Mouse (Mus musculus): Measurements from ENCODE around the gene Tstd2. TPM values are rescaled to one million over a fixed set of nuclear protein-coding genes. Genes with fewer than 3 reads are reported as not detected.
A peak's percentile ranks its signal among the peaks of the same experiment; 100 is the strongest.

Gene Tstd2
- total and polyA plus RNA-seq, 2 experiments from 2014 or later = 18.5 to 20.2 TPM

DNA sequence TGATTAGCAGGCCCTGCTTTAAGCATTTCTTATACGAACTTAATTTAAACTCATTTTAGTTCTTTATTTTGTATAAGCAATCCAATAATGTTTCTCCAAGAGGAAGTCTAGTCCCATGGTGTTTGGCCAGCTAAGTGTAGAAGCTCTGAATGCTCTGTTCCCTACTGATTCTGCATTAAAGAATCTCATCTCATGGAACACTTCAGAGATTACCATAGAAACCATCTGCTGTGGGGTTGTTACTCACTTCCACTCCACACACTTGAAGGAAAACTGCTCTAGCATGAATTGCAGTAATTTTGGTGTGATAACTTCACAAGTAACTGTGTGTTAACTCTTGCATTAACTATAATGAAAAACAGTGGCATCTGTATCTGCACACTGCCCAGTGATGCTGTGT, 8.4 kb upstream of the Tstd2 start:
- WGBS = 97% methylated on average over 1 of the region's 1 CpGs
- H3K9ac ChIP-seq (replicated peaks; ENCODE audit: low read length) = no peak overlapping the region
- no peak for TF ChIP-seq CTCF (IDR thresholded peaks at IDR 0.05; ENCODE audit: low read depth)
- no peaks in the 10 kb centered on the region for H3K9me3 ChIP-seq (ENCODE audit: low read length)
- no peak overlapping the region for H3K4me3 ChIP-seq (ENCODE audit: low read length)
- H3K27me3 ChIP-seq (ENCODE audit: insufficient read depth, low read length) = no peaks in the 10 kb centered on the region
- ATAC-seq (no peak), DNase-seq (ENCODE audit: low spot score) (no peak)
- H3K4me1 ChIP-seq (ENCODE audit: insufficient read depth, low read length) = no peaks in the 10 kb centered on the region
- H3K27ac ChIP-seq = no peak overlapping the region
- H3K4me2 ChIP-seq (ENCODE audit: low read depth, low read length) = no peak overlapping the region
- peaks cover 29% of the 10 kb centered on the region for H3K36me3 ChIP-seq (ENCODE audit: insufficient read depth, low read length)

DNA sequence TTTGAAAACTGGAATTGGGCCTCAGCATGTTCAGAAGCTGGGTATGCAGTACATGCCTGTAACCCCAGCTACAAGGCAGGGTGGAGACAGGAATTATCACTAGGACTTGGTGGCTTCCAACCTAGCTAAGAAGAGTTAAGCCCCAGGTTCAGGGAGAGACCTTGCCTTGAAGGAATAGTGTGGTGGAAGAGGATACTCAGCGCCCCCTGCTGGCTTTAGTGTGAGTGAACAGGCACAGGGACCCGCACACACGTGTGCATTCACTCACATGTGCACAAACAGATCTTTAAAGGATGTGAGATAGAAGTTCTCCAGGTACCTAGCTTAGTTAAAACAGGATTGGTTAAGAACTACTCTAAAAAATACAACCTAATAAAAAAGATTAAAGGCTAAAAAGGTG, 5.8 kb upstream of the Tstd2 start:
- DNase-seq (ENCODE audit: low spot score) (no peak), ATAC-seq (no peak)
- no peak overlapping the region for H3K27ac ChIP-seq
- no peak overlapping the region for H3K9ac ChIP-seq (replicated peaks; ENCODE audit: low read length)
- WGBS = 73% methylated on average over 3 of the region's 3 CpGs
- no peaks in the 10 kb centered on the region for H3K9me3 ChIP-seq (ENCODE audit: low read length)
- TF ChIP-seq CTCF (IDR thresholded peaks at IDR 0.05; ENCODE audit: low read depth) = peak; percentile 45
- H3K4me1 ChIP-seq (ENCODE audit: insufficient read depth, low read length) = peaks cover 9% of the 10 kb centered on the region; the same call in 1 of the 2 replicates
- H3K36me3 ChIP-seq (ENCODE audit: insufficient read depth, low read length) = peaks cover 20% of the 10 kb centered on the region
- no peaks in the 10 kb centered on the region for H3K27me3 ChIP-seq (ENCODE audit: insufficient read depth, low read length)
- no peak overlapping the region for H3K4me3 ChIP-seq (ENCODE audit: low read length)
- H3K4me2 ChIP-seq (ENCODE audit: low read depth, low read length) = no peak overlapping the region

DNA sequence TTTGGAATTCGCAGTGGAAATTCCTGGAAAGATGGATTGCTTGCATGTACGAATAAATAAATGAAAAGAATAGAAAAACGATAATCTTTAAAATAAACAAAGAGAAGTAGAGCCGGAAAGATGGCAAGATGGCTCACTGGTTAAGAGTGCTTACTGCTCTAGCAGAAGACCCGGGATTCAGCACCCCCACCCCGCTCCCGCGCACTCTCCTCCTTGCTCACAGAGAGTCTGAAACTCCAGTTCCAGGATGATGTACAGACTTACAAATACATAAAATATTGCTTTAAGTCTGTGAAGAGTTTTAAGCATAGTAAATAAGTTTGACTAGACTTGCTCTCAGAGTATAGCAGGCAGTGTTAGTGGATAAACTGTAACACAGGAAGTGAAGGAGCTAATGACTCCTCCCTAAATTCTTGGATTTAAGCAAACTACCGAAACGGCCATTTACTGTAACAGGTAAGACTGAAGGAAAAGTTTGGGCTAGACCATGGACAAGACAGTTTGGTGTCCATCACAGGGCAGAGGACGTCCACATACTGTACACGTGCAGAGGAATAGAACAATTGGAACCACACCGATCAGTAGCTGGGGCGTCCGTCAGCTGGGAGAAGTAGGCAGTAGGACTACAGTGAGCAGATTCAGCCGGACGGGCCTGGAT, 736 bp downstream of the Tstd2 start:
- no peak for TF ChIP-seq CTCF (IDR thresholded peaks at IDR 0.05; ENCODE audit: low read depth)
- peak overlapping the region; percentile 92 for H3K4me3 ChIP-seq (ENCODE audit: low read length)
- 7% methylated on average over 17 of the region's 17 CpGs for WGBS
- DNase-seq (ENCODE audit: low spot score) = peak; percentile 13
- peak overlapping the region; percentile 96 for H3K27ac ChIP-seq
- H3K9me3 ChIP-seq (ENCODE audit: low read length) = no peaks in the 10 kb centered on the region
- no peaks in the 10 kb centered on the region for H3K27me3 ChIP-seq (ENCODE audit: insufficient read depth, low read length)
- peaks cover 19% of the 10 kb centered on the region for H3K4me1 ChIP-seq (ENCODE audit: insufficient read depth, low read length)
- peak overlapping the region; percentile 90 for H3K4me2 ChIP-seq (ENCODE audit: low read depth, low read length)
- H3K9ac ChIP-seq (replicated peaks; ENCODE audit: low read length) = peak overlapping the region; percentile 87
- peaks cover 11% of the 10 kb centered on the region; the same call in 1 of the 2 replicates for H3K36me3 ChIP-seq (ENCODE audit: insufficient read depth, low read length)
- ATAC-seq = peak; percentile 71

DNA sequence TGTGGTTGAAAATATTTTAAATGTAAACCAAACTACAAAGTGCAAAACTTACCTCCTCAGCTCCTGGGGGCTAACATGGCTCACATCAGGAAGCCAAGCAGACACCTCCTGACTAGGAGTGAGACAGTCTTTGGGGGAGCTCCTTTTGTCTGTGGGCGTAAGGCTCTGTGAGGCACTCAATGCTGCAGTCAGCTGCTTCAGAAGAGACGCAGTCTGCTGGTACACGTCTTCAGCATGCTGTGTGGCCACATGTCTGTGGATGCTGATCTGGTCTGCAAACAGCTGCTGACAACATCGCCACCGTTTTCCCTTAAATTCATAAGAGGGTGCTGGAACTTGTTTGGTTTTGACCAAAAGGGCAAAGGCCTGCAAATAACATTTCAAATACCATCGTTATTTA, 6.7 kb downstream of the Tstd2 start:
- Histone ChIP-seq H3K4me3 (ENCODE audit: low read length) (no peak overlapping the region), H3K4me1 (ENCODE audit: insufficient read depth, low read length) (no peaks in the 10 kb centered on the region), H3K36me3 (ENCODE audit: insufficient read depth, low read length) (peaks cover 29% of the 10 kb centered on the region), H3K4me2 (ENCODE audit: low read depth, low read length) (no peak overlapping the region), H3K27me3 (ENCODE audit: insufficient read depth, low read length) (no peaks in the 10 kb centered on the region), H3K9ac (replicated peaks; ENCODE audit: low read length) (no peak overlapping the region), H3K9me3 (ENCODE audit: low read length) (no peaks in the 10 kb centered on the region), H3K27ac (no peak overlapping the region)
- DNase-seq (ENCODE audit: low spot score) (no peak), ATAC-seq (no peak)
- 85% methylated on average over 6 of the region's 6 CpGs for WGBS
- no peak for TF ChIP-seq CTCF (IDR thresholded peaks at IDR 0.05; ENCODE audit: low read depth)

DNA sequence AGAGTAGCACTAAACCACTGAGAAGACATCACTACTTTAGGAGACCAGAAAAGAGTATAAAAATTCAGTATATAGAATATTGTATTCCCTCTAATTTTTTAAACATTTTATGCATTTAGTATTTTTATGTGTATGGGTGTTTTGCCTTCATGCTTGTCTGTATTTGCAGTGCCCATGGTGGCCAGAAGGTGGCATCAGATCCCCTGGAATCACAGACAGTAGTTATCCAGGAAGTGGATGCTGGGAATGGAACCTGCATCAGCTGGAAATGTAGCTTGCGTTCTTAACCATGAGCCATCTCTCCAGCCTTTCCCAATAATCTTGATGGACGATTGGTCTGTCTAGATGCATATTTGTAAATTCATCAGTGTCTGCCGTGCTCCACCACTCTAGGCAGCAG, 8.3 kb downstream of the Tstd2 start:
- Histone ChIP-seq H3K4me2 (ENCODE audit: low read depth, low read length) (no peak overlapping the region), H3K9me3 (ENCODE audit: low read length) (no peaks in the 10 kb centered on the region), H3K27me3 (ENCODE audit: insufficient read depth, low read length) (no peaks in the 10 kb centered on the region), H3K36me3 (ENCODE audit: insufficient read depth, low read length) (peaks cover 38% of the 10 kb centered on the region), H3K27ac (no peak overlapping the region), H3K4me3 (ENCODE audit: low read length) (no peak overlapping the region), H3K4me1 (ENCODE audit: insufficient read depth, low read length) (no peaks in the 10 kb centered on the region), H3K9ac (replicated peaks; ENCODE audit: low read length) (no peak overlapping the region)
- 0 out of 2 replicates have a peak, but pooled peaks have one; percentile 37 for ATAC-seq
- 70% methylated on average over 3 of the region's 3 CpGs for WGBS
- TF ChIP-seq CTCF (IDR thresholded peaks at IDR 0.05; ENCODE audit: low read depth) = peak; percentile 77
- DNase-seq (ENCODE audit: low spot score) = peak; percentile 69

DNA sequence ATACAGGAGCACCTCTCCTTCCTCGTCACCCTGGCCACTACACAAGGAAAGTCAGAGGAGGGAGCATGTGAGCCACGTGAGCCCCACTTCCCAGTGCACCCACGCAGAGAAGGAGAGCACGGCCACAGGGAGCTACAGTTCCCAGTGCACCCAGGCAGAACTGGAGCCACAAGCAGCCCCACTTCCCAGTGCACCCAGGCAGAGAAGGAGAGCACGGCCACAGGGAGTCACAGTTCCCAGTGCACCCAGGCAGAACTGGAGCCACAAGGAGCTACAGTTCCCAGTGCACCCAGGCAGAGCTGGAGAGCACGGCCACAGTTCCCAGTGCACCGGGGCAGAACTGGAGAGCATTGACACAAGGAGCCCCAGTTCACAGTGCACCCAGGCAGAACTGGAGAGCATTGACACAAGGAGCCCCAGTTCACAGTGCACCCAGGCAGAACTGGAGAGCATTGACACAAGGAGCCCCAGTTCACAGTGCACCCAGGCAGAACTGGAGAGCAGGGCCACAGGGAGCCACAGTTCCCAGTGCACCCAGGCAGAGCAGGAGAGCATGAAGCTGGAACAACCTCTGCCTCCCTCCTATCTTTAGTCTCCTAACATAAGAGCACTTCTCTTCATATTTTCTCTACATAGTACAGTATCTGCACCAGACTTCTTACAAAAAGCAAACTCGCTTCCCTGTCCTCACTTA, 9.0 kb downstream of the Tstd2 start:
- H3K4me2 ChIP-seq (ENCODE audit: low read depth, low read length) = no peak overlapping the region
- H3K9me3 ChIP-seq (ENCODE audit: low read length) = no peaks in the 10 kb centered on the region
- ATAC-seq = no peak
- H3K27me3 ChIP-seq (ENCODE audit: insufficient read depth, low read length) = no peaks in the 10 kb centered on the region
- no peak overlapping the region for H3K27ac ChIP-seq
- no peaks in the 10 kb centered on the region for H3K4me1 ChIP-seq (ENCODE audit: insufficient read depth, low read length)
- H3K4me3 ChIP-seq (ENCODE audit: low read length) = no peak overlapping the region
- peaks cover 44% of the 10 kb centered on the region for H3K36me3 ChIP-seq (ENCODE audit: insufficient read depth, low read length)
- no peak for TF ChIP-seq CTCF (IDR thresholded peaks at IDR 0.05; ENCODE audit: low read depth)
- no peak for DNase-seq (ENCODE audit: low spot score)
- H3K9ac ChIP-seq (replicated peaks; ENCODE audit: low read length) = no peak overlapping the region
- 76% methylated on average over 8 of the region's 8 CpGs for WGBS

DNA sequence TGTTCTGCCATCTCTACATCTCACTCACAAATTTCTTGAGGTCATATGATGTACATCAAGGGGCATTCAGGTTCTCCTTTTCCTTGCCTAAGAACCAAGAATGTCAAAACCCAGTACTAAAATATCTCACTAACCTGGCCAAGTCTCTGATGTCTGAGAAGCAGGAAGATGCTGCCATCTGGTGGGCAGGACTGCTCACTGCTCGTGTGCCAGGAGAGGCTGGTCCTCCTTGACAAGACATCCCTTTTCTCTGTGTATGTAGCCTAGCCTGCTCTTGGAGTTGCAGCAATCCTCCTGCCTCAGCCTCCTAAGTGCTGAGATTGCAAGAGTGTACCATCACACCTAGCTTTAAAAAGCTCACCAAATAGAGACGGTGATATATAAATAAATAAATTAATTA, 12.0 kb downstream of the Tstd2 start:
- no peak overlapping the region for H3K4me2 ChIP-seq (ENCODE audit: low read depth, low read length)
- DNase-seq (ENCODE audit: low spot score) = peak; percentile 89
- H3K4me3 ChIP-seq (ENCODE audit: low read length) = no peak overlapping the region
- TF ChIP-seq CTCF (IDR thresholded peaks at IDR 0.05; ENCODE audit: low read depth) = peak; percentile 98
- H3K27me3 ChIP-seq (ENCODE audit: insufficient read depth, low read length) = no peaks in the 10 kb centered on the region
- H3K9ac ChIP-seq (replicated peaks; ENCODE audit: low read length) = no peak overlapping the region
- H3K9me3 ChIP-seq (ENCODE audit: low read length) = no peaks in the 10 kb centered on the region
- peaks cover 51% of the 10 kb centered on the region for H3K36me3 ChIP-seq (ENCODE audit: insufficient read depth, low read length)
- ATAC-seq = peak; percentile 74
- WGBS = 45% methylated on average over 2 of the region's 2 CpGs
- no peaks in the 10 kb centered on the region for H3K4me1 ChIP-seq (ENCODE audit: insufficient read depth, low read length)
- no peak overlapping the region for H3K27ac ChIP-seq

Data from hindbrain, postnatal 0 days (tissue).